In the genomic region with DNA sequence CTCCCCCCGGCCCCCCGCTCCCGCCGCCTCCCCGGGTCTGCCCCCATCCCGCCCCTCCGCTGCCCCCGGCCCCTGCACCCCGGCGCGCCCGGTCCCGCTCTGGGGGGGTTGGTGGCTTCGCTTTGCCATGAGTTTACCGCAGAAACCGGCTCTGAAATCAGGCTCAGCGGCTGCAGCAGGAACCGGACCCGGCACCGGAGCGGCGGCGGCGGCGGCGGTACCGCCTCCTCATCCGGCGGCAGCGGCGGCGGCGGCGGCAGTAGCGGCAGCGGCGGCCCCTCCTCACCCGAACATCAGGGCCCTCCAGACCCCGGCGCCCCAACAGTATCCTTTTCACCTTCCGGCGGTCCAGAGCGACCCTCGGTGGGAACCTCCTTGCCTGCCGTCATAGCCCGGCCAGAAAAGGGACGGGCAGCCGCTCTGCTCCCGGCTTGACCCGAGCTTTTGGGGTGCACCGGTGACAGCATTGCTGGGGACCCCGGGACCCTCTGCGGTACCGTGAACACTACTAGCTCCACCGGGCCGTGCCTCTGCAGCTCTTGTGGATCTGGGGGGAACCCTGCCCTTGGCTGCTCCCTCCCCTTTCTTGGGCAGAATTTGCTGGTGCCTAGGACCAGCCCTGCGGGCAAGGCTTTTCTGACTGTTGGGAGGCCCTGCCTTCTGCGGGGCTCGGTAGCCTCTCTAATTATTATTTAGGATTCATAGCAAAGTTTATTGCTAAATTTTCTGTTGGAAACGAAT, we compare ENCODE assay signal across 8 mouse cellular contexts. TPM values are rescaled to one million over a fixed set of nuclear protein-coding genes. Genes with fewer than 3 reads are reported as not detected.
DNase-seq lines count a peak whose midpoint lies in the region; ATAC-seq and TF ChIP-seq lines count a peak whose summit lies in the region.

No protein-coding gene starts in this region.

- H3K36me3 ChIP-seq in forebrain, embryonic 15.5 days, result peaks cover 15% of the 10 kb centered on the region
- H3K36me3 ChIP-seq in hindbrain, embryonic 16.5 days (ENCODE audit: control insufficient read depth, insufficient read depth, low read length), result no peaks in the 10 kb centered on the region; the same call in 1 of the 2 replicates
- H3K36me3 ChIP-seq in midbrain, embryonic 15.5 days (replicated peaks), result no peaks in the 10 kb centered on the region; the same call in 1 of the 2 replicates
- H3K36me3 ChIP-seq in stomach, embryonic 14.5 days (ENCODE audit: control insufficient read depth, insufficient read depth, low read length), result peaks cover 21% of the 10 kb centered on the region

- peak; percentile 71 for DNase-seq in gastrocnemius, adult 2 months
- DNase-seq in gastrocnemius, adult 18-20 months (ENCODE audit: low spot score), result no peak
- DNase-seq in cerebellum, adult 11-12 months, result peak; percentile 64
- peak; percentile 50 for DNase-seq in liver

- H3K4me1 ChIP-seq in forebrain, embryonic 15.5 days, result peaks cover 38% of the 10 kb centered on the region
- H3K4me1 ChIP-seq in hindbrain, embryonic 16.5 days (ENCODE audit: control insufficient read depth, insufficient read depth, low read depth, low read length), result peaks cover 30% of the 10 kb centered on the region
- peaks cover 38% of the 10 kb centered on the region for H3K4me1 ChIP-seq in midbrain, embryonic 15.5 days
- peaks cover 16% of the 10 kb centered on the region for H3K4me1 ChIP-seq in stomach, embryonic 14.5 days (ENCODE audit: control insufficient read depth, insufficient read depth, low read length)

- no peaks in the 10 kb centered on the region for H3K27me3 ChIP-seq in forebrain, embryonic 15.5 days
- H3K27me3 ChIP-seq in hindbrain, embryonic 16.5 days (replicated peaks; ENCODE audit: control insufficient read depth, insufficient read depth, low read length), result no peaks in the 10 kb centered on the region
- H3K27me3 ChIP-seq in midbrain, embryonic 15.5 days (replicated peaks), result no peaks in the 10 kb centered on the region
- H3K27me3 ChIP-seq in stomach, embryonic 14.5 days (ENCODE audit: control insufficient read depth, insufficient read depth, low read length), result no peaks in the 10 kb centered on the region

- H3K9ac ChIP-seq in forebrain, embryonic 15.5 days (replicated peaks), result peak overlapping the region; percentile 89
- peak overlapping the region; percentile 99 for H3K9ac ChIP-seq in hindbrain, embryonic 16.5 days (ENCODE audit: low read depth, low read length)
- H3K9ac ChIP-seq in midbrain, embryonic 15.5 days, result peak overlapping the region; percentile 96
- peak overlapping the region; percentile 99 for H3K9ac ChIP-seq in stomach, embryonic 14.5 days (replicated peaks; ENCODE audit: low read depth, low read length)

- H3K4me3 ChIP-seq in gastrocnemius, adult 2 months, result peak overlapping the region; percentile 93
- H3K4me3 ChIP-seq in forebrain, embryonic 15.5 days, result peak overlapping the region; percentile 77
- peak overlapping the region; percentile 88 for H3K4me3 ChIP-seq in hindbrain, embryonic 16.5 days (ENCODE audit: low read length)
- H3K4me3 ChIP-seq in midbrain, embryonic 15.5 days, result peak overlapping the region; percentile 69
- H3K4me3 ChIP-seq in stomach, embryonic 14.5 days (ENCODE audit: low read depth, low read length), result peak overlapping the region; percentile 79

- H3K4me2 ChIP-seq in forebrain, embryonic 15.5 days (replicated peaks), result peak overlapping the region; percentile 59
- H3K4me2 ChIP-seq in hindbrain, embryonic 16.5 days (ENCODE audit: low read length), result peak overlapping the region; percentile 89
- peak overlapping the region; percentile 66 for H3K4me2 ChIP-seq in midbrain, embryonic 15.5 days
- H3K4me2 ChIP-seq in stomach, embryonic 14.5 days (replicated peaks; ENCODE audit: low read depth, low read length), result peak overlapping the region; percentile 68

- WGBS in forebrain, embryonic 15.5 days, result under 1% methylated on average over 42 of the region's 60 CpGs
- WGBS in hindbrain, embryonic 16.5 days, result 1% methylated on average over 33 of the region's 60 CpGs
- under 1% methylated on average over 43 of the region's 60 CpGs for WGBS in midbrain, embryonic 15.5 days
- under 1% methylated on average over 47 of the region's 60 CpGs for WGBS in stomach, embryonic 14.5 days

- H3K9me3 ChIP-seq in forebrain, embryonic 15.5 days, result no peaks in the 10 kb centered on the region
- H3K9me3 ChIP-seq in hindbrain, embryonic 16.5 days (ENCODE audit: control insufficient read depth, low read length), result no peaks in the 10 kb centered on the region
- no peaks in the 10 kb centered on the region for H3K9me3 ChIP-seq in midbrain, embryonic 15.5 days
- H3K9me3 ChIP-seq in stomach, embryonic 14.5 days (ENCODE audit: control insufficient read depth, low read depth, low read length), result no peaks in the 10 kb centered on the region

- intact Hi-C loops in gastrocnemius, adult 2 months (cut with DNase I), result loop anchor here (2.0 kb wide), 1 partner anchor 71 kb away; no protein-coding TSS in a partner anchor

- TF ChIP-seq CTCF in gastrocnemius, adult 2 months (IDR thresholded peaks at IDR 0.05), result no peak

- peak; percentile 30 for ATAC-seq in forebrain, embryonic 15.5 days (replicated peaks)
- 0 out of 2 replicates have a peak, but pooled peaks have one; percentile 18 for ATAC-seq in hindbrain, embryonic 16.5 days
- ATAC-seq in midbrain, embryonic 15.5 days (replicated peaks), result peak; percentile 21; the same call in 1 of the 2 replicates
- ATAC-seq in stomach, embryonic 14.5 days (ENCODE audit: insufficient number of reproducible peaks, insufficient read depth, low FRiP score, low read depth), result peak; percentile 24; the same call in 1 of the 2 replicates

- peak overlapping the region; percentile 97 for H3K27ac ChIP-seq in gastrocnemius, adult 2 months
- H3K27ac ChIP-seq in forebrain, embryonic 15.5 days (replicated peaks), result peak overlapping the region; percentile 93
- peak overlapping the region; percentile 96 for H3K27ac ChIP-seq in hindbrain, embryonic 16.5 days (ENCODE audit: low read depth, low read length)
- peak overlapping the region; percentile 91 for H3K27ac ChIP-seq in midbrain, embryonic 15.5 days
- H3K27ac ChIP-seq in stomach, embryonic 14.5 days (ENCODE audit: low read length), result peak overlapping the region; percentile 91

RNA-seq across cellular contexts. Expression of a gene that starts 1.2 kb away (rescaled TPM):
- total RNA-seq in gastrocnemius, adult 2 months (2021), result 100 to 1,000 TPM; 108 to 145 TPM
- 100 to 1,000 TPM; 115 to 117 TPM for total RNA-seq in gastrocnemius, adult 18-20 months (2021)
- 48.6 and 49.7 TPM in 2 replicates for polyA plus RNA-seq in forebrain, embryonic 15.5 days (2015; fragmentation: Nextera tagmentation; extraction: Ambion mirVana)
- polyA plus RNA-seq in hindbrain, embryonic 16.5 days (2015; fragmentation: Nextera tagmentation; extraction: Ambion mirVana), result 43.2 and 46.0 TPM in 2 replicates
- polyA plus RNA-seq in midbrain, embryonic 15.5 days (2015; fragmentation: Nextera tagmentation; extraction: Ambion mirVana), result 55.7 and 58.5 TPM in 2 replicates
- 43.1 and 43.3 TPM in 2 replicates for polyA plus RNA-seq in stomach, embryonic 14.5 days (2014; fragmentation: Nextera tagmentation; extraction: Ambion mirVana)
